Mouse (Mus musculus): ENCODE results near the gene Fmnl1.

The Fmnl1 gene

GRCm38 (mm10) chr11:103160738-103161137 is 10.2 kb upstream of the Fmnl1 start:
- WGBS = 94% methylated on average over 11 of the region's 11 CpGs

GRCm38 (mm10) chr11:103161449-103161848 is 9.5 kb upstream of the Fmnl1 start:
- WGBS = 90% methylated on average over 7 of the region's 7 CpGs

GRCm38 (mm10) chr11:103162132-103162531 is 8.8 kb upstream of the Fmnl1 start:
- 85% methylated on average over 5 of the region's 5 CpGs for WGBS

GRCm38 (mm10) chr11:103164391-103164790 is 6.5 kb upstream of the Fmnl1 start:
- WGBS = 41% methylated on average over 10 of the region's 10 CpGs

GRCm38 (mm10) chr11:103168690-103169390 is 2.1 kb upstream of the Fmnl1 start:
- 18% methylated on average over 9 of the region's 9 CpGs for WGBS

- WGBS = 81% methylated on average over 5 of the region's 5 CpGs
These were observed 1.2 kb upstream of the Fmnl1 start for GRCm38 (mm10) chr11:103169664-103170063.

- WGBS = 31% methylated on average over 3 of the region's 3 CpGs
These were observed 805 bp upstream of the Fmnl1 start for GRCm38 (mm10) chr11:103170111-103170493.

GRCm38 (mm10) chr11:103171286-103171620 is 346 bp downstream of the Fmnl1 start:
- 6% methylated on average over 23 of the region's 23 CpGs for WGBS

GRCm38 (mm10) chr11:103171703-103172391 is 940 bp downstream of the Fmnl1 start:
- WGBS = 42% methylated on average over 9 of the region's 9 CpGs

- 63% methylated on average over 6 of the region's 6 CpGs for WGBS
These were observed 1.6 kb downstream of the Fmnl1 start for GRCm38 (mm10) chr11:103172392-103173040.

- WGBS = 76% methylated on average over 7 of the region's 7 CpGs
These were observed 2.3 kb downstream of the Fmnl1 start for GRCm38 (mm10) chr11:103173041-103173770.

- 66% methylated on average over 11 of the region's 11 CpGs for WGBS
These were observed 3.0 kb downstream of the Fmnl1 start for GRCm38 (mm10) chr11:103173771-103174344.

GRCm38 (mm10) chr11:103174411-103174832 is 3.5 kb downstream of the Fmnl1 start:
- WGBS = 79% methylated on average over 5 of the region's 5 CpGs

GRCm38 (mm10) chr11:103174891-103175391 is 4.0 kb downstream of the Fmnl1 start:
- 57% methylated on average over 8 of the region's 8 CpGs for WGBS

GRCm38 (mm10) chr11:103175688-103176442 is 5.0 kb downstream of the Fmnl1 start:
- WGBS = 71% methylated on average over 14 of the region's 14 CpGs

- WGBS = 93% methylated on average over 1 of the region's 1 CpGs
These were observed 5.6 kb downstream of the Fmnl1 start for GRCm38 (mm10) chr11:103176510-103176909.

GRCm38 (mm10) chr11:103177216-103177615 is 6.3 kb downstream of the Fmnl1 start:
- 44% methylated on average over 5 of the region's 5 CpGs for WGBS

- WGBS = 84% methylated on average over 15 of the region's 15 CpGs
These were observed 7.0 kb downstream of the Fmnl1 start for GRCm38 (mm10) chr11:103177815-103178485.

- 96% methylated on average over 8 of the region's 8 CpGs for WGBS
These were observed 7.8 kb downstream of the Fmnl1 start for GRCm38 (mm10) chr11:103178748-103179147.

GRCm38 (mm10) chr11:103180426-103180825 is 9.5 kb downstream of the Fmnl1 start:
- 83% methylated on average over 1 of the region's 1 CpGs for WGBS

Measured in cerebral cortex, adult 2 months (tissue).